Mouse (Mus musculus): Measurements from ENCODE around the gene Ctf2.
A peak's percentile ranks its signal among the peaks of the same experiment; 100 is the strongest.
"Not testable (repeated sequence)": the region's sequence is repeated elsewhere in the genome, so short reads cannot be mapped to it uniquely, and the experiment has no call there.

Ctf2 gene

GRCm38 (mm10) chr7:127712461-127713385 is 19.2 kb downstream of the Ctf2 start, which contains the start of gene Ctf1:
TSS of gene Ctf1 (plus strand) at chr7:127712736.
- peak in 1 of 2 experiments; percentile 47 for DNase-seq (ENCODE audit: low spot score in 2 of 2)

DNA sequence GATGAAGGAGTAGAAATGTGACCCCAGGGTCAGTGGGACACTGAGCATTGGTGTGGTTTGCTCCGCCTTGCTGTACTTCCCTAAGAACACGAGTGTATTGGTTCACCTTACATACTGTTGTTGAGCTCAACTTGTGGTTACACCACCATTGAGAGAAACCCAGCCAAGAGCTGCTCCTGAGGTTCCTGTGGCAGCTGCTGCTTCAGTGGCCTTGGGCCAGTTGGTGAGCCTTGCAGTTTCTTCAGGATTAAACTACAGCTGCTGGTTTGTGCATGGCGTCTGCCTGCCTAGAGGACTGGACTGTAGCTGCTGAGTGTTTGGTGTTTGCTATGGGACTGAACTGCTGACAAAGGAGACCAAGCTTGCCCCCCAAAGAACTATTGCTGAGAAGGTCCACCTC is 20.5 kb downstream of the Ctf2 start:
- no peak for DNase-seq (ENCODE audit: low spot score in 2 of 2)

- DNase-seq (ENCODE audit: low spot score in 2 of 2): no peak
Measured at GRCm38 (mm10) chr7:127711031-127711430, 20.9 kb downstream of the Ctf2 start.

DNA sequence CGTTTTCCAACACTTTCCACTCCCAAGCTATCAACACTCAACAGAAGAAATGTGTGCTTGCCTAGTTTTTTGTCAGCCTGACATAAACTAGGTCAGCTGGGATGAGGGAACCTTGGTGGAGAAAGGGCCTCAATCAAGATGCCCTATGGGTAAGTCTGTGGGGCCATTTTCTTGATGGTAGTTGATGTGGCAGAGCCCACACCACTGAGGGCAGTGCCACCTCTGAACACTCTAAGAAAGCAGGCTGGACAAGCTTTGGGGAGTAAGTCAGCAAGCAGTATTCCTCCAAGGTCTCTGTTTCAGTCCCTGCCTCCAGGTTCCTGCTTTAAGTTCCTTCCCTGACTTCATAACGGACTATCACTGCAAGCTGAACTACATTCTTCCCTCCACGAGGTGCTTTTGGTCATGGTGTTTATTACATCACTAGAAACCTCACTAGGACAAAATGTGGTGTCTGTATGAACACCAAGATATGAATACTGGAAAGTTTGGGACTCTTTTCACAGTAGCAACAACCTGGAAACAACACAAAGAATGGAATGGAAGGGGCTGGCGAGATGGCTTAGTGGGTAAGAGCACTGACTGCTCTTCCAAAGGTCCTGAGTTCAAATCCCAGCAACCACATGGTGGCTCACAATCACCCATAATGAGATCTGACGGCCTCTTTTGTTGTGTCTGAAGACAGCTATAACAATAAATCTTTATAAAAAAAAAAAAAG is 22.5 kb downstream of the Ctf2 start:
- DNase-seq (ENCODE audit: low spot score in 2 of 2): no peak

GRCm38 (mm10) chr7:127708207-127709078 is 23.5 kb downstream of the Ctf2 start, which contains the start of gene Bcl7c:
TSS of gene Bcl7c (minus strand) at chr7:127708933.
- DNase-seq (ENCODE audit: low spot score in 2 of 2): peak; percentile 77 to 82

DNA sequence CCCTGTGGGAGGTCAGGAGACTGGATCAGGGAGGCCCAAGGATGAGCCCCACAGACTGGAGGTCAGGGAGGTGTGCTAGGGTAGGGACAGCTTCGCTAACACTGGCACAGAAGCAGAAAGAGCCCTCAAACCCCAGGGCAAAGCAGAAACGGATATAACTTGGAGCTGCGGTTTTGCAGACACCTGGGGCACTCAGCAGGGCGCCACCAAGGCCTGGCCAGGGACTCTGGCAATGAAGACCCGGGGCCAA is 24.1 kb downstream of the Ctf2 start:
- DNase-seq (ENCODE audit: low spot score in 2 of 2): no peak

GRCm38 (mm10) chr7:127707045-127707956 is 24.7 kb downstream of the Ctf2 start:
- DNase-seq (ENCODE audit: low spot score in 2 of 2): no peak

DNA sequence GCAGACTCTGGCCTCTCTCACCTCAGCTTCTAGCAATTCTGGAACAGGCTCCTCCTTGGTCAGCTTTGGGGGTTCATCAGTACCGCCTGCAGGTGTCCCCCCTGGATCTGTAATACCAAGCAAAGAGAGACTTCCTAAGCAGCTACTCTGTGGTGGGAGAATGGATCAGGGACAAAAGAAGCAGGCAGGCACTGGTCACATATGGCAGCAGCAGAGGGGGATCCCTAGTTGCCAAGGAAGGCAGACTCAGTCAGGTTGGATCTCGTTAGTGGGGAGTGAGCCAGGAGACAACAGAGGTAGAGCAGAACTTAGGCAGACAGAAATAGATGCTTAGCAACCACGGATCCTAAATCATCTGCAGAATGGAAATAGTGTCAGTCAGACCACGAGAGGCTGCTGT is 26.3 kb downstream of the Ctf2 start:
- DNase-seq (ENCODE audit: low spot score in 2 of 2): no peak

- DNase-seq (ENCODE audit: low spot score in 2 of 2): no peak
Measured at GRCm38 (mm10) chr7:127704598-127704997, 27.4 kb downstream of the Ctf2 start.

- no peak for DNase-seq (ENCODE audit: low spot score in 2 of 2)
Measured at GRCm38 (mm10) chr7:127703561-127704178, 28.3 kb downstream of the Ctf2 start.

DNA sequence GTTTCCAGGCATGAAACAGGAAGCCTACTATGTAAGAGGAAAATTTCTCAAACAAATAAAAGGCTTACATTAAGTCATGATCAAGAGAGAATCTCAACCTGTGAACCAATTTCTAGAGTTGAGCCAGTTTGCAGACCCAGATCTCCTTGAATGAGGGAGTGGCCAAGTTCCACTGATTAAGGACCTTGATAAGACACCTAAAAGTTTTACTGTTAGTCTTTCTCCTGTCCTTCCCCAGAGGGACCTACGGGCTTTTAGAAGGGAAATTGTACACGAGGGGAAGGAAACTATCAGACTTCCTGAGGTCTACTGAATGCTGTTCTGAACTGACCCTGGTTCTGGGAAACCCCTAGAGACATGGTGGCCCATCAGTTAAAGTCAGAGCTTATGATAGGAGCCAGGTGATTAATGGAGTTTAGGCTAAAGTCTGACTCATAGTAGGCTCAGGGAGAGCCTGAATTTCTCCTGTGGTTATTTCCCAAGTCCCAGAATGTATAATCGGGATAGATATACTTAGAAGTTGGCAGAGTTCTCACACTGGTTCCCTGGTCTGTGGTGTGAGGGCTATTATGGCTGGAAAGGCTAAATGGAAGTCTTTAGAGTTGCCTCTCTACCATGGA is 31.1 kb downstream of the Ctf2 start:
- DNase-seq (ENCODE audit: low spot score in 2 of 2): no peak

GRCm38 (mm10) chr7:127698986-127699385 is 33.0 kb downstream of the Ctf2 start:
- DNase-seq (ENCODE audit: low spot score in 2 of 2): no peak

DNA sequence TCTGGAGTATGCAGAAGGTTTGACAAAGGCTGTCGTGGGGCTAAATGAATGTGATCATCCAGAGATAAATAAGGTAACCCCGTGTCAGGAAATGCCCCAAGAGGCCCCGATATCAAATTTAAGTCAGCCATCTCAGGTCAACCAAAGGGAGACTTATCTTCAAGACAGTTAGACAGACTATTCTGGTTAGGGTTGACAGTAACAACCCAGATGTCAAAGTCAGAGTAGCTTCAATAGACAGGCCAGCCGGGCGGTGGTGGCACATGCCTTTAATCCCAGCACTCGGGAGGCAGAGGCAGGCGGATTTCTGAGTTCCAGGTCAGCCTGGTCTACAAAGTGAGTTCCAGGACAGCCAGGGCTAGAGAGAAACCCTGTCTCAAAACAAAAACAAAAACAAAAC is 38.2 kb downstream of the Ctf2 start:
- DNase-seq (ENCODE audit: low spot score in 2 of 2): not testable (repeated sequence)

GRCm38 (mm10) chr7:127693290-127693689 is 38.7 kb downstream of the Ctf2 start:
- DNase-seq (ENCODE audit: low spot score in 2 of 2): no peak

DNA sequence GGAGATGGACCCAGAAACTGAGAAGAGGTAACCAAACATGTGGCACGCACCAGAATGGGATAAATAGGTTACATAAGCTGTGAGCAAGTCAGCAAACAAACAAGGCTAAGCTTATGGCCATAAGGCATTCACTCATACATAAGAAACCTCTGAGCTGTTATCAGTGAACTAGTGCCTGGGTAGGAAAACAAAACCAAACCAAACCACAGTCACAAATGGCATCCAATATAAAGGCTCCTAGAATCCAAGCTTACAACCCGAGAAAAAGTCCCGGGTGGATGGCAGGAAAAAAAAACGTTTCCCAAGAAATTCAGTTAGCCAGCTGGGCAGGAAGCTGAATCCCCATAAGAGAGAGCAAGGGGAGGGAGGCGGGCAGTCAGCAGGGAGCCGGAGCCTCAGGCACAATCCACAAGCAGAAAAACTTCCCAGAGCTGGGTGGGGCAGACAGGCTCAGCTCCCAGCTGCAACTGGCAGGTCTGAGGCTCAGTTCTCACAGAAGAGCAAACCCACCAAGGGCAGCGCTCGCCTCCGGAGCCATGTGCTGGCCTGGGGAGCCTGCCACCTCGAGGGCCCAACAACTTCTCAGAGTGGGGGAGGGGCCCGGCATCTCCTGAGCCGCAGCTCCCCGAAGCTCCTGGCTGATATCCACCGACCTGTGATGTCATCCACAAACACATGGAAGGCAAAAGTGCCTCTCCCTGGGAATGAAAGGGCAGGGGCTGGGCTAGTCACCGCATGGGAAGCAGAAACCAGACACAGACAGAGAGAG is 40.6 kb downstream of the Ctf2 start:
- no peak for DNase-seq (ENCODE audit: low spot score in 2 of 2)

DNA sequence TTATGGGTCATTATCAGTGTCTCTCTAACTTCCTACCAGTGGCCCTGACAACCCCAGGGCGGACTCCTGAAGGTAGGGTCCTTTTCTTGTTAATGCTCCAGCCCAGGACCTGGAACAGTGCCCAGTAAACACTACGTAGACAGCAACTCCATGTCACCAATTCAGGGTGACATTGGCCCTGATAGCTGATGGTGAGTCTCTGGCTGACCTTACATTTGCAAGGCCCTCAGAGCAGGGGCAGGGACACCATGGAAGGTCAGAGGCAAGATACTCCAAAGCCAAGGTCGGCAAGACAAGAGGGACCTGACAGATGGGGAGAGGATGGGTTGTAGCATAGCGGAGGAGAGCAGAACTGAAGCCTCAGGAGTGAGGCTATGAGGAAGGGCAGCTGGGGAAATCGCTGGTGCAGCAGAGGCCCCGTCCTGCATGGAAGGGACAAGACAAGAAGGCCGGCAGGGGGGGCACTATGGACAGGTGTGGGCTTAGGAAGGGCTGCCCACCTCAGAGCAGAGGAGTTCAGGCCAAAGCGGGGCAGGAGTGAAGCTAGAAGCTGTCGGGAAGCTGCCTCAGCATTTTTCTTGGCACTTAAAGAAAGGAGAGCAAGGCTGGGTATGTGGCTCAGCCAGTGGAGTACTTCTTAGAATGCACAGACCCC is 42.2 kb downstream of the Ctf2 start:
- no peak for DNase-seq (ENCODE audit: low spot score in 2 of 2)

- no peak for DNase-seq (ENCODE audit: low spot score in 2 of 2)
Measured at GRCm38 (mm10) chr7:127688935-127689334, 43.0 kb downstream of the Ctf2 start.

DNA sequence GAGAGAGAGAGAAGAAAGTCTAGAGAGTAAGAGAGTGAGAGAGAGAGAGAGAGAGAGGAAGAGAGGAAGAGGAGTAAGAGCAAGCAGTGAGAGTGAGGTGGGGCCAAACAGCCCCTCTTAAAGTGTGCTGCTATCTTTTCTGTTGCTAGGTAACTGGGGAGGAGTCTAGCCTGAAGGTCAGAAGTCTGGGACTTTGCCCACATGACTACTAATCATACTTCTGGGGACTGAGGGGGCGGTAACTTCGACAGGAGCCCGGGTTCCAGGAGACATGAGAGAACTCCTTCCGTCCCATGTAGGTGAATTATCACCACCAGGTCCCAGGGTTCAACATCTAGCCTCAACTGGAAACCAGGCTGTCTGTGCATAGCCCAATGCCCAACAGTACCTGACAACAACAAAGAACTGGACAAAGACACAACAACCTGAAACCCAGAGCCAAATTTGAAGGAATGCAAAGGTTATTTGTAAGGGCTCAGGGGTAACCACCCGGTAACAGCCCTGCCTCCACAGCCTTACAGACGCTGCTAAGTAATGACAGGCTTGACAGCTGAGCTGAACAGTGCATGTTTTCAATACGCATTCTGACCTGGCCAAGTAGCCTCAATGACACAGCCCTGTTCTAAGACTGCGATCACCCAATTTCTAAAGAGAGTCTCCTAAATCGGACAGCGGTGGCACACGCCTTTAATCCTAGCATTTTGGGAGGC is 45.1 kb downstream of the Ctf2 start:
- DNase-seq (ENCODE audit: low spot score in 2 of 2): no peak

All from spleen, postnatal 14 days (tissue).